Mouse (Mus musculus): ENCODE data around the gene Rpl29. TPM values are rescaled to one million over a fixed set of nuclear protein-coding genes. Genes with fewer than 3 reads are reported as not detected.

Rpl29 gene
- polyA plus RNA-seq, 1 experiment from 2014 or later = 847 TPM

- Histone ChIP-seq H3K36me3 (ENCODE audit: control insufficient read depth, insufficient read depth, low read length) (no peaks in the 10 kb centered on the region), H3K9me3 (ENCODE audit: control insufficient read depth, low read length) (no peaks in the 10 kb centered on the region), H3K27ac (replicated peaks) (no peak overlapping the region), H3K4me3 (ENCODE audit: low read depth, low read length) (no peak overlapping the region), H3K4me1 (replicated peaks; ENCODE audit: control insufficient read depth, insufficient read depth) (no peaks in the 10 kb centered on the region), H3K4me2 (replicated peaks; ENCODE audit: low read depth) (no peak overlapping the region), H3K9ac (ENCODE audit: low read length) (no peak overlapping the region; the same call in 1 of the 2 replicates), H3K27me3 (ENCODE audit: control insufficient read depth, insufficient read depth, low read length) (no peaks in the 10 kb centered on the region)
- ATAC-seq (ENCODE audit: low FRiP score, low TSS enrichment) (no peak), DNase-seq (ENCODE audit: low spot score) (no peak)
- WGBS = 52% methylated on average over 4 of the region's 4 CpGs
- TF ChIP-seq CTCF (IDR thresholded peaks at IDR 0.05; ENCODE audit: low read depth) (no peak), EP300 (optimal IDR thresholded peaks at IDR 0.05) (no peak)
Measured at GRCm38 (mm10) chr9:106397733-106398132, 31.5 kb upstream of the Rpl29 start.

DNA sequence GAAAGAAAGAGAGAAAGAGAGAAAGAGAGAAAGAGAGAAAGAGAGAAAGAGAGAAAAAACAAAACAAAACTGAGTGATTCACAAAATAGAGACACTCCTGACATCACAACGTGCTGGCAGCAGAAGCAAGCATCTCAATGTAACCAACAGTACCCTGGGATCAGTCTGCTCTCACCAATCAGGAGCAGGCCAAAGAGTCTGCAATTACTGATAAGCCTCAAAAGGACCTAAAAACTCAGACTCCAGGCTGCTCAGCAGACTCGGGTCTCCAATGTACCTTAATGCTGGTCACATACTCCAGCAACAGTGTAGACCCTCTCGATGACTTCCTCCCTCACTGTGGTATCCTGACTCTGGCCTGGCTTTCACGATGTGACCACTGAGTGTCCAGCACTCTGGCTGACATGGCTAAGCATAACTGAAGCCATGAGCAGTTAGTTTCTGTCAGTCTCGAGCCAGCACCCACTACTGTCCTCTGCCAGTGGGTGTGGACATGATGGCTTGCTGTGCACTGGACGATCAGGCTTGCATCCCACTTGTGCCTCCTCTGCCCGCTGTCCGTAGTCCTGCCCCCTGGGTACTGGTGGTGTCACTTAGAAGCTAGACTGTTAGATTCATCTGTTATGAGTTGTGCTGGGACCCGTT, 30.5 kb upstream of the Rpl29 start:
- H3K4me3 ChIP-seq (ENCODE audit: low read depth, low read length) = no peak overlapping the region
- no peak for DNase-seq (ENCODE audit: low spot score)

GRCm38 (mm10) chr9:106399808-106400207, 29.4 kb upstream of the Rpl29 start:
- H3K4me2 ChIP-seq (replicated peaks; ENCODE audit: low read depth) = no peak overlapping the region
- H3K27ac ChIP-seq (replicated peaks) = no peak overlapping the region
- no peak for ATAC-seq (ENCODE audit: low FRiP score, low TSS enrichment)
- no peak overlapping the region for H3K4me3 ChIP-seq (ENCODE audit: low read depth, low read length)
- WGBS = 63% methylated on average over 3 of the region's 3 CpGs
- H3K9me3 ChIP-seq (ENCODE audit: control insufficient read depth, low read length) = no peaks in the 10 kb centered on the region
- H3K36me3 ChIP-seq (ENCODE audit: control insufficient read depth, insufficient read depth, low read length) = no peaks in the 10 kb centered on the region
- H3K4me1 ChIP-seq (replicated peaks; ENCODE audit: control insufficient read depth, insufficient read depth) = no peaks in the 10 kb centered on the region
- no peaks in the 10 kb centered on the region for H3K27me3 ChIP-seq (ENCODE audit: control insufficient read depth, insufficient read depth, low read length)
- DNase-seq (ENCODE audit: low spot score) = no peak
- no peak overlapping the region for H3K9ac ChIP-seq (ENCODE audit: low read length)
- TF ChIP-seq CTCF (IDR thresholded peaks at IDR 0.05; ENCODE audit: low read depth) (no peak), EP300 (optimal IDR thresholded peaks at IDR 0.05) (no peak)

More for the DNA sequence above, 30.5 kb upstream of the Rpl29 start:
- H3K27me3 ChIP-seq (ENCODE audit: control insufficient read depth, insufficient read depth, low read length) = no peaks in the 10 kb centered on the region
- H3K36me3 ChIP-seq (ENCODE audit: control insufficient read depth, insufficient read depth, low read length) = no peaks in the 10 kb centered on the region
- no peaks in the 10 kb centered on the region for H3K4me1 ChIP-seq (replicated peaks; ENCODE audit: control insufficient read depth, insufficient read depth)
- H3K4me2 ChIP-seq (replicated peaks; ENCODE audit: low read depth) = no peak overlapping the region
- 66% methylated on average over 9 of the region's 9 CpGs for WGBS
- ATAC-seq (ENCODE audit: low FRiP score, low TSS enrichment) = no peak
- no peak for TF ChIP-seq EP300 (optimal IDR thresholded peaks at IDR 0.05)
- TF ChIP-seq CTCF (IDR thresholded peaks at IDR 0.05; ENCODE audit: low read depth) = no peak
- H3K9ac ChIP-seq (ENCODE audit: low read length) = no peak overlapping the region
- no peak overlapping the region for H3K27ac ChIP-seq (replicated peaks)
- no peaks in the 10 kb centered on the region for H3K9me3 ChIP-seq (ENCODE audit: control insufficient read depth, low read length)

GRCm38 (mm10) chr9:106402149-106402548, 27.1 kb upstream of the Rpl29 start:
- TF ChIP-seq CTCF (IDR thresholded peaks at IDR 0.05; ENCODE audit: low read depth) (no peak), EP300 (optimal IDR thresholded peaks at IDR 0.05) (no peak)
- H3K4me1 ChIP-seq (replicated peaks; ENCODE audit: control insufficient read depth, insufficient read depth) = 0 out of 2 replicates have a peak, but pooled peaks cover 3% of the 10 kb centered on the region
- no peaks in the 10 kb centered on the region for H3K36me3 ChIP-seq (ENCODE audit: control insufficient read depth, insufficient read depth, low read length)
- 70% methylated on average over 5 of the region's 5 CpGs for WGBS
- H3K4me2 ChIP-seq (replicated peaks; ENCODE audit: low read depth) = no peak overlapping the region
- no peak overlapping the region for H3K27ac ChIP-seq (replicated peaks)
- H3K9me3 ChIP-seq (ENCODE audit: control insufficient read depth, low read length) = no peaks in the 10 kb centered on the region
- DNase-seq (ENCODE audit: low spot score) (no peak), ATAC-seq (ENCODE audit: low FRiP score, low TSS enrichment) (no peak)
- H3K27me3 ChIP-seq (ENCODE audit: control insufficient read depth, insufficient read depth, low read length) = no peaks in the 10 kb centered on the region
- H3K9ac ChIP-seq (ENCODE audit: low read length) = no peak overlapping the region
- H3K4me3 ChIP-seq (ENCODE audit: low read depth, low read length) = no peak overlapping the region

DNA sequence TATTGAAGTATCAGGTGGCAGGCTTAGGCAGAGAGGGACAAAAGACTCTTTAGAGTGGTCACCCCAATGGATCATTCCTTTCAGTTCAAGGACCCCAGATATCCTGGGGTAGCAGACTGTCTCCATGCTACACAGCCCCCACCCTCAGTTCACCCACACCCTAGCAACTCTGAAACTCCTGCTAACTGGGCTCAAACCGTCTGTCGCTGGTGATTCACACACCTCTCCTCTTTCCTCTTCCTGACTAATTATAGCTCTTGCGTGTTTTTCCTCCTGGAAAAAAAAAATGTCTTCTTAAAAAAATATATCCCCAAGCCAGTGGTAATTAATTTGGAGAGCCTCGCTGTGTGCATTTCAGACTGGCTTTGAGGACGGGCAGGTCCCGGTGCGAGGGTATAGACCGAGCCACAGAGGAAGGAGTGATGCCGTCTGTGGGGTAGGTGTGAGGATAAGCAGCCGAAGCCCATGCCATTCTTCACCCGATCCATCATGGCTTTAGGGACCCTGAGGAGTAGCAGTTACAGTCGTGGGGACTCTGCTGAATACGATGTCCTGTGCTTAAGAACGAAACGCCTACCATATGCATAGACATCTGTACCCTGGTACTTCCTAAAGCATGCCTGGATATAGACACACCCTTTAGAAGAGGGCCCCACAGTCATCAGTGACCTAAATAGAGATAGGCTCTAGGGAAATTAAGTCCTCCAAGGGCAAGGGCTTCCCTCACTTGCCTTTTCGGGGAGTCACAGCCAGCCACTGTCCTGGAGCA, 26.5 kb upstream of the Rpl29 start:
- ATAC-seq (ENCODE audit: low FRiP score, low TSS enrichment) (no peak), DNase-seq (ENCODE audit: low spot score) (no peak)
- no peak overlapping the region for H3K4me2 ChIP-seq (replicated peaks; ENCODE audit: low read depth)
- no peaks in the 10 kb centered on the region for H3K27me3 ChIP-seq (ENCODE audit: control insufficient read depth, insufficient read depth, low read length)
- no peaks in the 10 kb centered on the region for H3K36me3 ChIP-seq (ENCODE audit: control insufficient read depth, insufficient read depth, low read length)
- H3K4me1 ChIP-seq (replicated peaks; ENCODE audit: control insufficient read depth, insufficient read depth) = 0 out of 2 replicates have a peak, but pooled peaks cover 3% of the 10 kb centered on the region
- WGBS = 78% methylated on average over 16 of the region's 16 CpGs
- no peak overlapping the region for H3K27ac ChIP-seq (replicated peaks)
- TF ChIP-seq EP300 (optimal IDR thresholded peaks at IDR 0.05) (no peak), CTCF (IDR thresholded peaks at IDR 0.05; ENCODE audit: low read depth) (no peak)
- no peak overlapping the region for H3K9ac ChIP-seq (ENCODE audit: low read length)
- no peaks in the 10 kb centered on the region for H3K9me3 ChIP-seq (ENCODE audit: control insufficient read depth, low read length)
- H3K4me3 ChIP-seq (ENCODE audit: low read depth, low read length) = no peak overlapping the region

DNA sequence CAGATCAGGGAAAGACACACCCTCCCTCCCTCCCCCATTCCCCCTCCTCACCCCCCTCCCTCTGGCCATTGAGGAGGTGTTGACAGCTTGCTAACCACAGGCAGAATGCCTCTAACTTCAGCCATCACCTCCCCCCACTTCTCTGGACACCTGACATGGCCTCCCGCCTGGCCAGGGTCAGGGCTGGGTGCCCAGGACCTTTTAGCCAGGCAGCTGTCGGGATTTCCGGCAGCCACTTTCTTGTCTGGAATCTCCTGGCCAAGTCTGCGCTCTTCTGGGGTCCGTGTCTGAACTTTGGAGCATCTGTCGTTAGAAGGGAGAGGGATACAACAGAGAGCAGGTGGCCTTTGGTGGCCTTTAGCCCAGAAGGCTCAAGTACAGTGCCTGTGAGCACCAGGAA, 24.0 kb upstream of the Rpl29 start:
- Histone ChIP-seq H3K9me3 (ENCODE audit: control insufficient read depth, low read length) (no peaks in the 10 kb centered on the region), H3K4me2 (replicated peaks; ENCODE audit: low read depth) (no peak overlapping the region), H3K4me3 (ENCODE audit: low read depth, low read length) (no peak overlapping the region), H3K27me3 (ENCODE audit: control insufficient read depth, insufficient read depth, low read length) (no peaks in the 10 kb centered on the region), H3K9ac (ENCODE audit: low read length) (no peak overlapping the region), H3K4me1 (replicated peaks; ENCODE audit: control insufficient read depth, insufficient read depth) (0 out of 2 replicates have a peak, but pooled peaks cover 3% of the 10 kb centered on the region), H3K27ac (replicated peaks) (no peak overlapping the region), H3K36me3 (ENCODE audit: control insufficient read depth, insufficient read depth, low read length) (no peaks in the 10 kb centered on the region)
- 33% methylated on average over 6 of the region's 6 CpGs for WGBS
- no peak for TF ChIP-seq EP300 (optimal IDR thresholded peaks at IDR 0.05)
- no peak for TF ChIP-seq CTCF (IDR thresholded peaks at IDR 0.05; ENCODE audit: low read depth)
- ATAC-seq (ENCODE audit: low FRiP score, low TSS enrichment) (no peak), DNase-seq (ENCODE audit: low spot score) (no peak)
